Mouse (Mus musculus): Measurements from ENCODE around the gene Slc30a1.

DNA sequence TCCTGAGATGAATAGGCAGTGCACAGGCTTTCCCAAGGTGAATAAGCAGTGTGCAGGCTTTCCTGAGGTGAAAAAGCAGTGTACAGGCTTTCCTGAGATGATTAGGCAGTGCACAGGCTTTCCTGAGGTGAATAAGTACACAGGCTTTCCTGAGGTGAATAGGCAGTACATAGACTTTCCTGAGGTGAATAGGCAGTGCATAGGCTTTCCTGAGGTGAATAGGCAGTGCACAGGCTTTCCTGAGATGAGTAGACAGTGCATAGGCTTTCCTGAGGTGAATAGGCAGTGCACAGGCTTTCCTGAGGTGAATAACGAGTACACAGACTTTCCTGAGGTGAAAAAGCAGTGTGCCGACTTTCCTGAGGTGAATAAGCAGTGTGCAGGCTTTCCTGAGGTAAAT, 54.4 kb downstream of the Slc30a1 start:
- TF ChIP-seq GATA1 (IDR thresholded peaks at IDR 0.05; ENCODE audit: borderline replicate concordance, low read length): no peak
- TF ChIP-seq FLI1 (IDR thresholded peaks at IDR 0.05; ENCODE audit: low read length): no peak
